23 mouse cellular contexts compared by ENCODE assay signal in the genomic region with DNA sequence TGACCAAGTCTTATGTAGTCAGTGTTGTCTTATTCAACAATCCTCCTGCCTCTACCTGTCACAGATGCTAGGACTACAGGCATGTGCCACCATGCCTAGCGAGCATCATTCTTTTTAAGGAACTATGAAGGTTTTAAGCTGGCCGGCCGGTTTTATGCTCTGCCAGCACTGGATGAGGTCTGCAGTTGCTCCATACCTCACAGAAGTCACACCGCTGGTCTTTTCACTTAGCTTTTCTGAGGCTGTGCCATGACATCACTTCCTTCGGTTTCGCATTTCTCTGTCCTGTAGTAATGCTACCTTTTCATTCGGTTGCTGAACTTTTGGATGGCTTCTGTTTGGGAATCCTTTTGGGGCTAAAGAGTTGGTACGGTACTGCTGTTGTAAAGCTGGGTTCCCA.
"Had no signal": no experiment of that assay in that cellular context is flagged by ENCODE, and none has a peak within 500 bp of the region (broad histone marks: within the 10 kb centered on the region; RNA-seq: fewer than 3 reads in every experiment).

No protein-coding gene starts in this region.

- H3K9ac ChIP-seq: limb, embryonic 13.5 days; liver, embryonic 12.5 days; liver, embryonic 15.5 days; lung, embryonic 15.5 days; midbrain, embryonic 12.5 days; midbrain, embryonic 15.5 days; neural tube, embryonic 12.5 days; neural tube, embryonic 15.5 days; stomach, embryonic 15.5 days had no signal

- H3K27ac ChIP-seq: kidney, postnatal 0 days; limb, embryonic 10.5 days; limb, embryonic 13.5 days; liver, embryonic 12.5 days; liver, embryonic 15.5 days; lung, embryonic 15.5 days; midbrain, embryonic 12.5 days; midbrain, embryonic 15.5 days; neural tube, embryonic 12.5 days; neural tube, embryonic 15.5 days; stomach, embryonic 15.5 days had no signal

- H3K36me3 ChIP-seq: limb, embryonic 10.5 days; limb, embryonic 13.5 days; liver, embryonic 12.5 days; liver, embryonic 15.5 days; lung, embryonic 15.5 days; midbrain, embryonic 12.5 days; midbrain, embryonic 15.5 days; neural tube, embryonic 12.5 days; neural tube, embryonic 15.5 days; stomach, embryonic 15.5 days had no signal

- H3K27me3 ChIP-seq: midbrain, embryonic 15.5 days; neural tube, embryonic 12.5 days; neural tube, embryonic 15.5 days; stomach, embryonic 15.5 days had no signal

- H3K9me3 ChIP-seq: limb, embryonic 10.5 days; limb, embryonic 13.5 days; liver, embryonic 12.5 days; liver, embryonic 15.5 days; lung, embryonic 15.5 days; midbrain, embryonic 12.5 days; midbrain, embryonic 15.5 days; neural tube, embryonic 12.5 days; neural tube, embryonic 15.5 days; stomach, embryonic 15.5 days had no signal

- ATAC-seq: liver, embryonic 12.5 days; midbrain, embryonic 15.5 days had no signal

- H3K4me2 ChIP-seq: limb, embryonic 13.5 days; liver, embryonic 12.5 days; liver, embryonic 15.5 days; lung, embryonic 15.5 days; midbrain, embryonic 12.5 days; midbrain, embryonic 15.5 days; neural tube, embryonic 12.5 days; neural tube, embryonic 15.5 days; stomach, embryonic 15.5 days had no signal

- H3K4me3 ChIP-seq: limb, embryonic 10.5 days; limb, embryonic 13.5 days; liver, embryonic 12.5 days; liver, embryonic 15.5 days; lung, embryonic 15.5 days; midbrain, embryonic 12.5 days; midbrain, embryonic 15.5 days; neural tube, embryonic 12.5 days; neural tube, embryonic 15.5 days; stomach, embryonic 15.5 days had no signal

- DNase-seq: kidney, adult 18-20 months; kidney, postnatal 25 days; liver; lung, adult 18-20 months; lung, postnatal 10 days; lung, postnatal 36 days; right cerebral cortex, adult 18-20 months; right cerebral cortex, postnatal 14 days; right cerebral cortex, postnatal 4 days; thymus, adult 2 months; thymus, postnatal 14 days; thymus, postnatal 4 days had no signal
